Mouse (Mus musculus) left cerebral cortex, postnatal 36 days (tissue): Measurements from ENCODE around the gene Mthfr. TPM values are rescaled to one million over a fixed set of nuclear protein-coding genes. Genes with fewer than 3 reads are reported as not detected.
"Not testable (repeated sequence)": the region's sequence is repeated elsewhere in the genome, so short reads cannot be mapped to it uniquely, and the experiment has no call there.

Experiments used
- DNase-seq, 2 experiments: peaks; one replicate each; pipeline ENCODE4 v3.0.0; 2021 to 2022; ENCODE audit warnings: low spot score in 2 of 2, mixed read lengths in 1 of 2
- intact Hi-C: fragments of 180-260 bp; cut with DNase I; formaldehyde crosslinking; loops from one replicate; pipeline ENCODE4 v1.15.1; 2025
- total RNA-seq, 2 experiments: library from RNA; stranded (reverse); gene quantifications; 2 replicates each; pipeline ENCODE4 v1.2.3; 2021

Mthfr gene
- total RNA-seq, 2 experiments from 2014 or later = 26.6 to 38.0 TPM

- intact Hi-C loops = no loop called here
- no peak for DNase-seq
These were observed 564 bp downstream of the Mthfr start for GRCm38 (mm10) chr4:148039254-148040028.

DNA sequence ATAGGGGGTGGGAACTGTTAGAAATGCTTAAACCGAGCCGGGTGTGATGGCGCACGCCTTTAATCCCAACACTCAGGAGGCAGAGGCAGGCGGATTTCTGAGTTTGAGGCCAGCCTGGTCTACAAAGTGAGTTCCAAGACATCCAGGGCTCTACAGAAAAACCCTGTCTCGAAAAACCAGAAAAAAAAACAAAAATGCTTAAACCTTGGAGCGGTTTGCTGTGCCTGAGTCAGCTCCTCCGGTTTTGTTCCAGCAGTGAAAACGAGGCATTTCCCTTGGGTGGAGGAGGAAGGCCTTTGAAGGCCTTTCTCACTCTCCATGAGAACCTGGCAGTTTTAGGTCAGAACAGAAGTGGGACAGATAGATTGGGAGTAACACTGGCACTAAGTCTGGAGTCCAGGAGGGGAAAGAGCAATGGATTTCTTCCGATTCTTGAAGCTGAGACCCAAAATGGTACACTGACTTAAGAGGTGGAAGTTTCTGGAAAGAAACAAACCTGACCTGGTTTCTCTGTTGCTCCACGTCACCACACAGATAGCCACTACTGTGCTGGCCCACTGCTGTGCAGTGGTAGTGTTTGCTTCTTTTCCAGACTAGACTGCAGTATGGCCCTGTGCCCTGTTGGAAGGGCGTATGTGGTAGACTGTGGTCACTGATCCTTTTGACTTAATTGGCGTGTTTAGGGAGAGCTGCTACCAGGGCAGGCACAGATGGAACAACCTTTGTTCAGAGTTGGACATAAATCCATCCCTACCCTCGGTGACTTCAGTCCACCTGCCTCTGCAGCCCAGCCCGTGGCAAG lies 1.4 kb downstream of the Mthfr start:
- intact Hi-C loops = no loop called here
- DNase-seq = no peak

DNA sequence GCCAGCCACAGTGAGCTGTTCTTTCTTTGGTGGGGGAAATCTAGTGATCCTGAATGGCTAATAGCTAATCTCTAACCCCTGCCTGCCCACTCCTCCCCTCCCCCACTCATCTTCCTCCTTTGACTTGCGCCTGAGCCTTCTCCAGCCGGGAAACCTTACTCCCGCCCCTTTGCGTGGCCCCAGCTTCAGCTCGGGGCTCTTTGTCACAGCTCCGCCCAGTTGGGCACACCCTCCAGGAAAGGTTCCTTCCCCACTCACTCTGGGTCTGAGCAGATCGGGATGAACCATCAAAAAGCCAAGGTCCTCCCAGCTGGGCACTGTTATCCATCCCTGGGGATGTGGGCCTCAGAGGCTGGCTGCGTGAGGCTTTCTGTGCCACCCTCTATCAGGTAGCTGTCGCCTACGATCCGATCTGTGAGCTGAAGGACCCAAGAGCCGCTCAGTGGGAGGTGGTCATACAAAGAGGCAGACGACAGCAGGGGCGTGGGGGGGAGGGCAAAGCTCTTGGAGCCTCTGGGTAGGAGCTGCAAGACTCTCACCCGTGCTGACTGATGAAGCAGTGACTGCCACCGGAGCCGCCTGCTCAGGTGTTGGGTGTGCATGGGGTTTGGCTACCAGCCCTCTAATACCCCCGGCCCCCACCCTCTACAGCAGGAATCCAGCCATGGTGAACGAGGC lies 2.2 kb downstream of the Mthfr start:
- intact Hi-C loops = no loop called here
- DNase-seq = peak; percentile 45 to 57

GRCm38 (mm10) chr4:148041611-148042191 lies 2.8 kb downstream of the Mthfr start:
- DNase-seq = peak in 1 of 2 experiments; percentile 32
- intact Hi-C loops = no loop called here

GRCm38 (mm10) chr4:148043327-148043726 lies 4.5 kb downstream of the Mthfr start:
- DNase-seq, intact Hi-C loops: not testable (repeated sequence)

DNA sequence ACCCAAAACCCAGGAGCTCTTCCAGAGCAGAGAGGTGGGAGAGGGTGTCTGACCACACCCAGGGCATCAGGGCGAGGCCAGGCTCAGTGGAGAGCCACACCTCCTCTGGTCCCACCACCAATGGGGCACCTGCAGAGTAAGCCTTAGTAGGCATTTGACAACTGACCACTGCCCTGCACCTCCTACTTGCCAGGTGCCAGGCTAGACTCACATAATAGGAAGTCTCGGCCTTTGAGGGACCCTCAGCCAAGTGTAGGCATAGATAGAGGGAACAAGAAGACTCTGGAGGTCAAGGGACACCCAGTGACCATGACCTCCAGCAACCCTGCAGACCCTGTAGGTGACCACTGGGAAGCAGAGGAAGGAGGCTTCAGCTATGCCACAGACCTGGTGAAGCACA lies 5.2 kb downstream of the Mthfr start:
- no peak for DNase-seq
- intact Hi-C loops = no loop called here

- DNase-seq = no peak
- intact Hi-C loops = no loop called here
These were observed 7.7 kb downstream of the Mthfr start for GRCm38 (mm10) chr4:148046450-148047031.

DNA sequence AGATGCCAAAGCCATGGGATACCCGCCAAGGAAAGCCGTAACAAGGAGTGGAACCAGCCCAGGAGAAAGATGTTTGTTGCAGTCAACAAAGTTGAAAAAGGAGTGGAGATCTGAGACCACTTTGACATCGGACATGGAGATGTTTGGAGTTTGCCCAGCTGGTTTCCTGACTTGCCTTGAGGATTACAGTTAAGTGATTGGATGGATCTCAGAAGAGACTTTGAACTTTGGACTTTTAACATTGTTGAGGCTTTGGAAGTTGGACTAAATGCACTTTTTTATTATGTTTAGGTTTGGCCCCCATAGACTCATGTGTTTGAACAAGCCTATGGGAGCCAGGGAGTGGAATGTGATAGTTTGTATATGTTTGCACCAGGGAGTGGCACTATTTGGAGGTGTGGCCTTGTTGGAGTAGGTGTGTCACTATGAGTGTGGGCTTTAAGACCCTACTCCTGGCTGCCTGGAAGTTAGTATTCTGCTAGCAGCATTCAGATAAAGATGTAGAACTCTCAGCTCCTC lies 11.6 kb downstream of the Mthfr start:
- intact Hi-C loops, DNase-seq: not testable (repeated sequence)

DNA sequence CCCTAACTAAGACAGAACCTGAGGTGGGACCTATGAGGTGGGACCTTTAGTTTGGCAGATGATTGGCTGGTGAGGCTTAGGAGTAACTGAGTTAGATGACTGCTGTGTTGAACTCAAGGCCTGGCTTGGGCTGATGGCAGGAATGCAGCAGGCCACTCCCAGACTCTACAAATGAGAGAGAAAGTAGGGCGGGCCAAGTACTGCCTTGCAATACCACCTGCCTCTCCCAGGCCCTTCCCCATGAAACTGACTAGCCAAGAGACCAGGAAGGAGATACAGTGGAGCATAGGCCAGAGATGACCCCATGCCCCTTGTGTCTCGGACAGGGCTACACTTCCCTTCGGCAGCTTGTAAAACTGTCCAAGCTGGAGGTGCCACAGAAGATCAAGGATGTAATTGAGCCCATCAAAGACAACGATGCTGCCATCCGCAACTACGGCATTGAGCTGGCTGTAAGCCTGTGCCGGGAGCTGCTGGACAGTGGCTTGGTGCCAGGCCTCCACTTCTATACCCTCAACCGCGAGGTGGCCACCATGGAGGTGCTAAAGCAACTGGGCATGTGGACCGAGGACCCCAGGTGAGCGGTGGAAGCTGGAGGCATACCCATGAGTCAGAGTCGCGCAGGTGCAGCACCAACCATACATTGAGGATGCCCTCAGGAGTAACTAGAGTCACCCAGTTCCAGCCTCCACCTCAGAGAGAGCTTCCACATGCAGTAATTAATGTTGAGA lies 12.3 kb downstream of the Mthfr start:
- no peak for DNase-seq
- intact Hi-C loops = no loop called here

- intact Hi-C loops = no loop called here
- no peak for DNase-seq
These were observed 13.0 kb downstream of the Mthfr start for GRCm38 (mm10) chr4:148051886-148052285.

GRCm38 (mm10) chr4:148052976-148053375 lies 14.1 kb downstream of the Mthfr start:
- intact Hi-C loops = no loop called here
- no peak for DNase-seq

GRCm38 (mm10) chr4:148053417-148053920 lies 14.6 kb downstream of the Mthfr start:
- intact Hi-C loops = no loop called here
- DNase-seq = peak; percentile 80 to 85

GRCm38 (mm10) chr4:148054961-148055695 lies 16.3 kb downstream of the Mthfr start:
- intact Hi-C loops = no loop called here
- no peak for DNase-seq

DNA sequence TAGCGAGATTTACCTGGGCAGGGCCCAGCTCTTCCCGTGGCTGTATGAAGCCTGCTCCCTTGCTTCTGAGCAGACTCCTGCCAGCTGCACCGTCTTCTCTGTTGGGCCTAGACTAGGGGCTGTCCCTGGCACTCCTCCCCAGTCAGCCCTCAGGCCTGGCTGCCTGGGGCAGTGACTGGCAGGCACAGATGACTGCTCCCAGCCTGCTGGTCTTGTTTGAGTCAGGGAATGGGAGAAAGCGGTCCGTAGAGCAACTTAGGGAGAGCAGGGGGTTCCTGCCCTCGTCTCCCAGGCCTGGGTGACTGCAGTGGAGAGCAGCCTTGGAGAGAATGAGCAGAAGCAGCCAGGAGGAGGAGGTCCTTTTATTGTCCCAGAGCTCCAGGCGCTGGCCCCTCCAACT lies 17.4 kb downstream of the Mthfr start:
- DNase-seq = no peak
- intact Hi-C loops = no loop called here

- intact Hi-C loops = no loop called here
- no peak for DNase-seq
These were observed 17.9 kb downstream of the Mthfr start for GRCm38 (mm10) chr4:148056801-148057200.

- intact Hi-C loops = no loop called here
- DNase-seq = no peak
These were observed 18.9 kb downstream of the Mthfr start for GRCm38 (mm10) chr4:148057661-148058209.

GRCm38 (mm10) chr4:148058218-148058819 lies 19.4 kb downstream of the Mthfr start:
- intact Hi-C loops = no loop called here
- DNase-seq = no peak
